Mouse (Mus musculus): ENCODE measurements around the gene Arhgef26. TPM values are rescaled to one million over a fixed set of nuclear protein-coding genes. Genes with fewer than 3 reads are reported as not detected.

Arhgef26 gene
- polyA plus RNA-seq, 1 experiment from 2014 or later, result 34.4 TPM

DNA sequence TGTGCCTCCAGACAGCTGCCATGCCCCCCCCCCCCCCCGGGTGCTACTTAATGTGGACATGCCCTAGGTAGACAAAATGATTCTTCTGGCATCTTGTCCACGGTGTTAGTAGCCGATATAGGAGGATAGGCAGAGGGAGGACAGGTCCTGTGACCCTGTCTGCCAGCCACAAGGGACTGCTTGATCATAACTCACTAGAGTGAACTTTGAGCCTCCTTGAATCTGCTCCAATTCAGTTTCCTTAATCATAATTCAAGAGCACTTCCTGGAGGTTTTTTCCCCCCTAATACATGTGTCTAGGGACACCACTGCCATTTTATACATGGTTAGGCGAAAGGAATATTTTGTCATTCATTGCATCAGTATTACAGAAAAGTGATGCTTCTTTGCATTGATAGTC, 36.2 kb downstream of the Arhgef26 start:
- Histone ChIP-seq H3K9me3 (ENCODE audit: low read length) (no peaks in the 10 kb centered on the region), H3K9ac (replicated peaks; ENCODE audit: low read depth) (no peak overlapping the region), H3K27ac (ENCODE audit: low read length) (0 out of 2 replicates have a peak overlapping the region, but pooled peaks have one; percentile 38), H3K36me3 (ENCODE audit: insufficient read depth, low read length) (no peaks in the 10 kb centered on the region), H3K4me3 (ENCODE audit: low read depth, low read length) (no peak overlapping the region), H3K4me1 (ENCODE audit: insufficient read depth, low read depth, low read length) (peaks cover 4% of the 10 kb centered on the region; the same call in 1 of the 2 replicates), H3K27me3 (replicated peaks; ENCODE audit: insufficient read depth, low read length) (no peaks in the 10 kb centered on the region), H3K4me2 (replicated peaks; ENCODE audit: low read depth, low read length) (no peak overlapping the region)
- 75% methylated on average over 4 of the region's 4 CpGs for WGBS
- DNase-seq (ENCODE audit: low spot score) (no peak), ATAC-seq (no peak; the same call in 1 of the 2 replicates)
- TF ChIP-seq CTCF (IDR thresholded peaks at IDR 0.05) (no peak), EP300 (IDR thresholded peaks at IDR 0.05) (no peak)

DNA sequence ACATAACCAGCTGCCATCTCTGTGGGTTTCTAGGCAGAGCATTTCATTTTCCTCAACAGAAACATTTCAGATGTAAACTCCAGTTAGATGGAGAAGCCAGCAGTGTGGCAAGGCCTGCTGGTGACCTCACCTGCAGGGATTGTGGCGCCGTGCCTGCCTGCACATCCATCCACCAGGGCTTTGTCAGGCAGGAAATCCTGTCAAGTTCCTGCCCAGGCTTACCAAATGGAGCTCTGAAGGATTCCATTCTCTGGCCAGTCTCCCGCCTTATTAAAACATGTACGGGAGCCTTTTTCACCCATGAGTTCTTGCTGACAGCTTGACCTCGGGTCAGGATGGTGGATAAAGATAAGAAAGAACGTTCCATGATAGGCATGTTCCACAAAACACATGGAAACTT, 36.7 kb downstream of the Arhgef26 start:
- H3K9ac ChIP-seq (replicated peaks; ENCODE audit: low read depth), result no peak overlapping the region
- H3K4me3 ChIP-seq (ENCODE audit: low read depth, low read length), result no peak overlapping the region
- H3K27ac ChIP-seq (ENCODE audit: low read length), result 0 out of 2 replicates have a peak overlapping the region, but pooled peaks have one; percentile 38
- no peaks in the 10 kb centered on the region for H3K27me3 ChIP-seq (replicated peaks; ENCODE audit: insufficient read depth, low read length)
- H3K36me3 ChIP-seq (ENCODE audit: insufficient read depth, low read length), result no peaks in the 10 kb centered on the region
- no peaks in the 10 kb centered on the region for H3K9me3 ChIP-seq (ENCODE audit: low read length)
- WGBS, result 43% methylated on average over 6 of the region's 6 CpGs
- ATAC-seq (peak; percentile 87), DNase-seq (ENCODE audit: low spot score) (peak; percentile 59)
- TF ChIP-seq CTCF (IDR thresholded peaks at IDR 0.05) (no peak), EP300 (IDR thresholded peaks at IDR 0.05) (peak; percentile 83)
- peaks cover 4% of the 10 kb centered on the region; the same call in 1 of the 2 replicates for H3K4me1 ChIP-seq (ENCODE audit: insufficient read depth, low read depth, low read length)
- no peak overlapping the region for H3K4me2 ChIP-seq (replicated peaks; ENCODE audit: low read depth, low read length)

DNA sequence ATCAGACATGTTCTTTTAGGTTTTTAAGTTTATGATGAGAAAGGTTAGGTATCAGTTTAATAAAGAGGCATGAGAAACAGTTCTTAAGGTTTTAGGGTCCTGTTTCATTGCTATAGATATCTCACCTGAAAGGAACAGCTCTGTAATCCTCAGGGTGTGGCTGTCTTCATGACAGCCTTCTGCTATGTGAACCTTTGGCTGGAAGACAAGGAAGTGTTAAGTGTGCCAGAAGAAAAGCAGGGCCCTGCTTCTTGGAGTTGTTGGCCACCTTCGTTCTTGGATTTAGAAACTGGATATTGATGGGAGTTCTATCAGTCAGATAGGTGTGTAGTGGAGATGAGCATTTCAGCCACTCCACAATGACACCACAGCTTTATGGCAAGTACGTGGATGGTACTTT, 38.6 kb downstream of the Arhgef26 start:
- no peak for ATAC-seq

DNA sequence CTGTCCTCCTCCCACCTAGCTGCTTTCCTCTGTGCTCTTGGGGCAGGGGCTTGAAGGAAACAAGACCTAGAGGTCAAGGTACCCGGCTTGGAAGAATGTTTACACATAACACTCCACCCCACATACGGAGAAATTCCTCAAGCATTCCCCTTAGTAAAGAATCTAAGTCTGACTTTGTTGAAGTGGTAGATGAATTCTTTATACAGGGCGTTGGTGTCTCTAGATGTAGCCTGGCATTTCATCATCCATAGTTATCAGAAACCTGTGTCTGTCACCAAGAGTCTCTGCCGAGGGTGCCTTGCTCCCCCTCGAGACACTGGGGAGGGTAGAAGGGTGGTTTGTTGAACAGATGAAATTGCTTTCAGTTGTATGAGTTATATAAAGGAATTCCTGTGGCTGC, 41.8 kb downstream of the Arhgef26 start:
- Histone ChIP-seq H3K9me3 (ENCODE audit: low read length) (no peaks in the 10 kb centered on the region), H3K27me3 (replicated peaks; ENCODE audit: insufficient read depth, low read length) (no peaks in the 10 kb centered on the region), H3K27ac (ENCODE audit: low read length) (peak overlapping the region; percentile 66; the same call in 1 of the 2 replicates), H3K4me1 (ENCODE audit: insufficient read depth, low read depth, low read length) (no peaks in the 10 kb centered on the region), H3K9ac (replicated peaks; ENCODE audit: low read depth) (no peak overlapping the region), H3K36me3 (ENCODE audit: insufficient read depth, low read length) (no peaks in the 10 kb centered on the region; the same call in 1 of the 2 replicates), H3K4me3 (ENCODE audit: low read depth, low read length) (no peak overlapping the region), H3K4me2 (replicated peaks; ENCODE audit: low read depth, low read length) (no peak overlapping the region)
- TF ChIP-seq EP300 (IDR thresholded peaks at IDR 0.05), result peak; percentile 98
- no peak for TF ChIP-seq CTCF (IDR thresholded peaks at IDR 0.05)
- DNase-seq (ENCODE audit: low spot score), result peak; percentile 46
- peak; percentile 92 for ATAC-seq
- WGBS, result 32% methylated on average over 5 of the region's 5 CpGs

More for the DNA sequence above, 38.6 kb downstream of the Arhgef26 start:
- Histone ChIP-seq H3K9ac (replicated peaks; ENCODE audit: low read depth) (no peak overlapping the region), H3K36me3 (ENCODE audit: insufficient read depth, low read length) (no peaks in the 10 kb centered on the region; the same call in 1 of the 2 replicates), H3K9me3 (ENCODE audit: low read length) (no peaks in the 10 kb centered on the region), H3K27ac (ENCODE audit: low read length) (no peak overlapping the region), H3K4me3 (ENCODE audit: low read depth, low read length) (no peak overlapping the region), H3K27me3 (replicated peaks; ENCODE audit: insufficient read depth, low read length) (no peaks in the 10 kb centered on the region), H3K4me2 (replicated peaks; ENCODE audit: low read depth, low read length) (no peak overlapping the region), H3K4me1 (ENCODE audit: insufficient read depth, low read depth, low read length) (peaks cover 4% of the 10 kb centered on the region; the same call in 1 of the 2 replicates)
- DNase-seq (ENCODE audit: low spot score), result no peak
- 86% methylated on average over 2 of the region's 2 CpGs for WGBS
- TF ChIP-seq EP300 (IDR thresholded peaks at IDR 0.05), result no peak
- no peak for TF ChIP-seq CTCF (IDR thresholded peaks at IDR 0.05)

DNA sequence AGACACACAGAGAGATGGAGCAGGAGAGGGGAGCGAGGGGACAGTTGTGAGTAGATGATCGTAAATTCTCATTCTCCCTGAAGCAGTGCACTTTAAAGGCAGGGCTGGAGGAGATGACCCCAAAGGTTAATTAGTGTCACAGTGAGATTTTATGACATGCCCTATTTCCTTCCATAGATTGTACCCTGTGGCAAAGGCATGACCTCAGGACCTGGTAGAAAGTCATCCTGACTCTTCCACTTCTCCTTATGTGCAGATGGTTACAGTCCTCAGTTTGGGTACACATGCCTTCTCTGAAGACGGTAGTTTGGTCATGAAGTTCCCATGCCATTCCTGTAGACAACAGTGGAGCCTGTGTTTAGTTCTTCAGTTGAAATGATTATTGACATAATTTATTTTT, 42.3 kb downstream of the Arhgef26 start:
- H3K9me3 ChIP-seq (ENCODE audit: low read length), result no peaks in the 10 kb centered on the region
- H3K36me3 ChIP-seq (ENCODE audit: insufficient read depth, low read length), result no peaks in the 10 kb centered on the region; the same call in 1 of the 2 replicates
- H3K27me3 ChIP-seq (replicated peaks; ENCODE audit: insufficient read depth, low read length), result no peaks in the 10 kb centered on the region
- H3K4me3 ChIP-seq (ENCODE audit: low read depth, low read length), result no peak overlapping the region
- TF ChIP-seq CTCF (IDR thresholded peaks at IDR 0.05) (no peak), EP300 (IDR thresholded peaks at IDR 0.05) (no peak)
- ATAC-seq, result no peak
- WGBS, result 74% methylated on average over 3 of the region's 3 CpGs
- H3K9ac ChIP-seq (replicated peaks; ENCODE audit: low read depth), result no peak overlapping the region
- no peak for DNase-seq (ENCODE audit: low spot score)
- H3K4me2 ChIP-seq (replicated peaks; ENCODE audit: low read depth, low read length), result no peak overlapping the region
- no peaks in the 10 kb centered on the region for H3K4me1 ChIP-seq (ENCODE audit: insufficient read depth, low read depth, low read length)
- peak overlapping the region; percentile 66 for H3K27ac ChIP-seq (ENCODE audit: low read length)

DNA sequence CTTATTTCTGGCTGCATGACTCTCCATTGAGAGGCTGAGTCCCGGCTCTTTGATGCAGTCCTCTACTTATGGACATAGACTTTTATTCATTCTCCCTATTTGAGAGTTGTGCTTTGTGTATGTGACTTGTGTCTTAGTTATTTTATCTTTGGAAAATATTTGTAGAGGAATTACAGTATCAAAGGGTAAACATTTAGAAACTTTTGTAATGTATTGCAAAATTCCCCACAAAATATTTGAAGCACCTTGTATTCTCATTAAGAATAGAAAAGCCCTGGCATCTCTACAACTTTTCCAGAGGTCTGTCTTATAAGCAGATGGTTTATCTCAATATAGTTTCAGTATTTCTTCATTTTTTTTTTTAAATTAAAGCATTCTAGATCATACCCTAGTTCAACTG, 44.7 kb downstream of the Arhgef26 start:
- 62% methylated on average over 1 of the region's 1 CpGs for WGBS
- no peaks in the 10 kb centered on the region for H3K9me3 ChIP-seq (ENCODE audit: low read length)
- H3K4me1 ChIP-seq (ENCODE audit: insufficient read depth, low read depth, low read length), result no peaks in the 10 kb centered on the region
- no peaks in the 10 kb centered on the region; the same call in 1 of the 2 replicates for H3K36me3 ChIP-seq (ENCODE audit: insufficient read depth, low read length)
- DNase-seq (ENCODE audit: low spot score) (peak; percentile 10), ATAC-seq (no peak)
- no peak overlapping the region for H3K4me2 ChIP-seq (replicated peaks; ENCODE audit: low read depth, low read length)
- no peak overlapping the region for H3K27ac ChIP-seq (ENCODE audit: low read length)
- peak; percentile 69 for TF ChIP-seq EP300 (IDR thresholded peaks at IDR 0.05)
- no peak for TF ChIP-seq CTCF (IDR thresholded peaks at IDR 0.05)
- H3K27me3 ChIP-seq (replicated peaks; ENCODE audit: insufficient read depth, low read length), result no peaks in the 10 kb centered on the region
- H3K4me3 ChIP-seq (ENCODE audit: low read depth, low read length), result no peak overlapping the region
- H3K9ac ChIP-seq (replicated peaks; ENCODE audit: low read depth), result no peak overlapping the region

DNA sequence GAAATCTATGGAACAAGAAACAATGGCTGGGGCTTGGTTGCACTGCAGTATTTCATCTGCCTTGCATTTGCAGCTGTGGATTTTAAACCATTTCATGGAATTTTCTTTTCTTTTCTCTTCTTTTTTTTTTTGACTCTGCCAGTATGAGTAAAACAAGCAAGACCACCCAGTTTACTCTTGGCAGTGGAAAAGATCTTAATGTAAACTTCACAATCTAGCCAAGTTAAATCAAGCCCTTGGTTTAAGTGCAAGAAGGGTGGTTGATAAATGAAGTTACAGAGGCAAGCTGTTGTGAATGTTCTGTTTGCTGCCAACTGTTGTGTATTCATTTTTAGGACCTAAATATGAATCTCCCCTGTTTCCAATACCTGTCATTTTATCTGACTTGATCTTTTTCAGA, 54.5 kb downstream of the Arhgef26 start:
- no peak for DNase-seq (ENCODE audit: low spot score)
- H3K4me1 ChIP-seq (ENCODE audit: insufficient read depth, low read depth, low read length), result peaks cover 2% of the 10 kb centered on the region; the same call in 1 of the 2 replicates

More for the DNA sequence above, 54.5 kb downstream of the Arhgef26 start:
- H3K9ac ChIP-seq (replicated peaks; ENCODE audit: low read depth), result no peak overlapping the region
- no peak for ATAC-seq
- H3K4me3 ChIP-seq (ENCODE audit: low read depth, low read length), result no peak overlapping the region
- H3K27ac ChIP-seq (ENCODE audit: low read length), result no peak overlapping the region
- no peaks in the 10 kb centered on the region for H3K27me3 ChIP-seq (replicated peaks; ENCODE audit: insufficient read depth, low read length)
- no peak for TF ChIP-seq CTCF (IDR thresholded peaks at IDR 0.05)
- H3K9me3 ChIP-seq (ENCODE audit: low read length), result no peaks in the 10 kb centered on the region
- H3K36me3 ChIP-seq (ENCODE audit: insufficient read depth, low read length), result no peaks in the 10 kb centered on the region
- no peak overlapping the region for H3K4me2 ChIP-seq (replicated peaks; ENCODE audit: low read depth, low read length)
